Mouse (Mus musculus): Measurements from ENCODE around the gene Mnat1.

GRCm38 (mm10) chr12:73300531-73300930, 177.0 kb downstream of the Mnat1 start:
- TF ChIP-seq CTCF (conservative IDR thresholded peaks at IDR 0.05; ENCODE audit: insufficient read depth, insufficient read length, low read depth, low read length) (no peak), POLR2A (IDR thresholded peaks at IDR 0.05; ENCODE audit: low read depth, low read length) (no peak)
